Mouse (Mus musculus): ENCODE data around the gene Pvalb.

Gene Pvalb

GRCm38 (mm10) chr15:78206312-78206711 lies at the start of gene Pvalb:
TSS of gene Pvalb (minus strand) at chr15:78206400.
- no peak for DNase-seq (ENCODE audit: low read depth, low spot score)

GRCm38 (mm10) chr15:78254751-78255150 lies 48.6 kb upstream of the Pvalb start:
- DNase-seq (ENCODE audit: low read depth, low spot score): peak; percentile 9

- no peak for DNase-seq (ENCODE audit: low read depth, low spot score)
Measured at GRCm38 (mm10) chr15:78248410-78248809, 42.2 kb upstream of the Pvalb start.

- DNase-seq (ENCODE audit: low read depth, low spot score): no peak
Measured at GRCm38 (mm10) chr15:78247659-78248058, 41.5 kb upstream of the Pvalb start.

- no peak for DNase-seq (ENCODE audit: low read depth, low spot score)
Measured at GRCm38 (mm10) chr15:78246143-78247116, 40.2 kb upstream of the Pvalb start.

GRCm38 (mm10) chr15:78244695-78245492 lies 38.7 kb upstream of the Pvalb start, which contains the start of gene Ncf4:
TSS of gene Ncf4 (plus strand) at chr15:78244801.
- DNase-seq (ENCODE audit: low read depth, low spot score): no peak

GRCm38 (mm10) chr15:78243774-78244173 lies 37.6 kb upstream of the Pvalb start:
- DNase-seq (ENCODE audit: low read depth, low spot score): no peak

- no peak for DNase-seq (ENCODE audit: low read depth, low spot score)
Measured at GRCm38 (mm10) chr15:78243061-78243460, 36.9 kb upstream of the Pvalb start.

GRCm38 (mm10) chr15:78241335-78241734 lies 35.1 kb upstream of the Pvalb start:
- DNase-seq (ENCODE audit: low read depth, low spot score): no peak

- no peak for DNase-seq (ENCODE audit: low read depth, low spot score)
Measured at GRCm38 (mm10) chr15:78239956-78240617, 33.9 kb upstream of the Pvalb start.

- DNase-seq (ENCODE audit: low read depth, low spot score): peak; percentile 84
Measured at GRCm38 (mm10) chr15:78239453-78239852, 33.3 kb upstream of the Pvalb start.

- DNase-seq (ENCODE audit: low read depth, low spot score): no peak
Measured at GRCm38 (mm10) chr15:78234823-78235509, 28.8 kb upstream of the Pvalb start.

- peak; percentile 9 for DNase-seq (ENCODE audit: low read depth, low spot score)
Measured at GRCm38 (mm10) chr15:78231346-78232331, 25.4 kb upstream of the Pvalb start.

GRCm38 (mm10) chr15:78227816-78228215 lies 21.6 kb upstream of the Pvalb start:
- DNase-seq (ENCODE audit: low read depth, low spot score): no peak

- DNase-seq (ENCODE audit: low read depth, low spot score): no peak
Measured at GRCm38 (mm10) chr15:78215269-78215668, 9.1 kb upstream of the Pvalb start.

GRCm38 (mm10) chr15:78211367-78211766 lies 5.2 kb upstream of the Pvalb start:
- no peak for DNase-seq (ENCODE audit: low read depth, low spot score)

- no peak for DNase-seq (ENCODE audit: low read depth, low spot score)
Measured at GRCm38 (mm10) chr15:78210203-78210602, 4.0 kb upstream of the Pvalb start.

- DNase-seq (ENCODE audit: low read depth, low spot score): peak; percentile 72
Measured at GRCm38 (mm10) chr15:78205192-78205591, 1.0 kb downstream of the Pvalb start.

- DNase-seq (ENCODE audit: low read depth, low spot score): no peak
Measured at GRCm38 (mm10) chr15:78204053-78204847, 1.9 kb downstream of the Pvalb start.

All from 3T3-L1 (cell line).